Mouse (Mus musculus): ENCODE measurements around the gene Sel1l3.

The Sel1l3 gene

GRCm38 (mm10) chr5:53140158-53140927 lies 73.4 kb downstream of the Sel1l3 start:
- DNase-seq, result no peak

GRCm38 (mm10) chr5:53139566-53139965 lies 74.2 kb downstream of the Sel1l3 start:
- DNase-seq, result no peak

- DNase-seq, result no peak
Observed at GRCm38 (mm10) chr5:53139140-53139539, 74.6 kb downstream of the Sel1l3 start.

- DNase-seq, result no peak
Observed at GRCm38 (mm10) chr5:53138025-53138424, 75.7 kb downstream of the Sel1l3 start.

- no peak for DNase-seq
Observed at GRCm38 (mm10) chr5:53135984-53136383, 77.7 kb downstream of the Sel1l3 start.

- no peak for DNase-seq
Observed at GRCm38 (mm10) chr5:53134003-53134402, 79.7 kb downstream of the Sel1l3 start.

GRCm38 (mm10) chr5:53124701-53125100 lies 89.0 kb downstream of the Sel1l3 start:
- DNase-seq, result no peak

- no peak for DNase-seq
Observed at GRCm38 (mm10) chr5:53123525-53124286, 90.0 kb downstream of the Sel1l3 start.

- no peak for DNase-seq
Observed at GRCm38 (mm10) chr5:53119689-53120088, 94.0 kb downstream of the Sel1l3 start.

GRCm38 (mm10) chr5:53118212-53118611 lies 95.5 kb downstream of the Sel1l3 start:
- DNase-seq, result no peak

- DNase-seq, result no peak
Observed at GRCm38 (mm10) chr5:53114616-53115267, 99.0 kb downstream of the Sel1l3 start.

GRCm38 (mm10) chr5:53112942-53113341 lies 100.8 kb downstream of the Sel1l3 start:
- no peak for DNase-seq

GRCm38 (mm10) chr5:53111036-53111435 lies 102.7 kb downstream of the Sel1l3 start:
- no peak for DNase-seq

GRCm38 (mm10) chr5:53110225-53110624 lies 103.5 kb downstream of the Sel1l3 start:
- DNase-seq, result no peak

GRCm38 (mm10) chr5:53108668-53109067 lies 105.1 kb downstream of the Sel1l3 start:
- no peak for DNase-seq

- no peak for DNase-seq
Observed at GRCm38 (mm10) chr5:53108026-53108425, 105.7 kb downstream of the Sel1l3 start.

- no peak for DNase-seq
Observed at GRCm38 (mm10) chr5:53106731-53107130, 107.0 kb downstream of the Sel1l3 start.

- DNase-seq, result no peak
Observed at GRCm38 (mm10) chr5:53106125-53106524, 107.6 kb downstream of the Sel1l3 start.

- DNase-seq, result no peak
Observed at GRCm38 (mm10) chr5:53105716-53106115, 108.0 kb downstream of the Sel1l3 start.

- no peak for DNase-seq
Observed at GRCm38 (mm10) chr5:53104177-53104855, 109.4 kb downstream of the Sel1l3 start.

- no peak for DNase-seq
Observed at GRCm38 (mm10) chr5:53101848-53102473, 111.8 kb downstream of the Sel1l3 start.

- no peak for DNase-seq
Observed at GRCm38 (mm10) chr5:53091331-53091730, 122.4 kb downstream of the Sel1l3 start.

- DNase-seq, result no peak
Observed at GRCm38 (mm10) chr5:53087452-53087851, 126.3 kb downstream of the Sel1l3 start.

Data from heart, adult 11 months (tissue).